Mouse (Mus musculus): Measurements from ENCODE around the gene Klhl2. TPM values are rescaled to one million over a fixed set of nuclear protein-coding genes. Genes with fewer than 3 reads are reported as not detected.

Klhl2 gene
- polyA plus RNA-seq, 1 experiment from 2014 or later = 5.6 TPM

DNA sequence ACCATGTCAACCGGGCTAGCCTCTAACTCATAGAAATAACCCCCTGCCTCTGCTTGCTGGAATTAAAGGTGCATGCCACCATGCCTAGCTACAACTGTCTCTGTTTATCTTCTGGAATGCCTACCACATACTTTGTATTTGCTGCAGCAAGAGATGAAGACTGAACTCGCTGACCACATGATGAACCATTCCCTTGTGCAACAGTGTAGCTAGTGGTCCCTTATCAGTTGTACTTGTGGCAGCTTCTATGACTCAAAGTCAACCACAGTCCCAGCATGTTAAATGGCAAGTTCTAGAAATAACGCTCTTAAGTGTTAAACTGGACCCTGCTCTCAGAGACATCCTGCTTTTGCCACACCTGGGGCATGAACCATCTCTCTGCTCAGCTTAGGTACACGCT is 28.9 kb downstream of the Klhl2 start:
- H3K27ac ChIP-seq (ENCODE audit: low read length) = no peak overlapping the region
- H3K27me3 ChIP-seq (replicated peaks; ENCODE audit: control insufficient read depth, insufficient read depth, low read length) = no peaks in the 10 kb centered on the region
- no peak overlapping the region for H3K4me2 ChIP-seq (ENCODE audit: low read depth, low read length)
- no peaks in the 10 kb centered on the region for H3K36me3 ChIP-seq (ENCODE audit: control insufficient read depth, insufficient read depth, low read length)
- 85% methylated on average over 4 of the region's 4 CpGs for WGBS
- no peaks in the 10 kb centered on the region for H3K9me3 ChIP-seq (ENCODE audit: control insufficient read depth, low read length)
- no peaks in the 10 kb centered on the region for H3K4me1 ChIP-seq (ENCODE audit: control insufficient read depth, insufficient read depth, low read length)
- H3K9ac ChIP-seq (ENCODE audit: low read depth, low read length) = no peak overlapping the region
- 0 out of 2 replicates have a peak, but pooled peaks have one; percentile 18 for ATAC-seq
- H3K4me3 ChIP-seq (ENCODE audit: low read length) = no peak overlapping the region

DNA sequence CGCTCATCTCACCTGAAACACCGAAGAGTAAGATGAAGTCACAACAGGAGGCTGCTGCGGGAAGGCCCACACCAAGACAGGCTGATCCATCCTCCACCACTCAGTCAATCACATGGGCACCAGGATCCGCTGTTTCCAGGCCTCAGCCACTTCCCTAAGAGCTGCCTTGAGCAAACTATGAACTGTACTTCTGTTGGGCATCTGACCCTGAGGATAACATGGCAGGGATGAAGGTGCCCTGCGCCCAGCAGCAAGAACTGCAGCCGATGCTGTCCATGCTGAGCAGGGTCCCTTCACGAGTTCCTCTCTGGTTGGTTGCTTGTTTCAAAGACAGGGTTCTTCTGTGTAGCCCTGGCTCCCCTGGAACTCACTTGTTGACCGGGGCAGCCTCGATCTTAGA is 38.0 kb downstream of the Klhl2 start:
- 95% methylated on average over 9 of the region's 9 CpGs for WGBS
- no peaks in the 10 kb centered on the region for H3K36me3 ChIP-seq (ENCODE audit: control insufficient read depth, insufficient read depth, low read length)
- H3K4me3 ChIP-seq (ENCODE audit: low read length) = no peak overlapping the region
- H3K9me3 ChIP-seq (ENCODE audit: control insufficient read depth, low read length) = no peaks in the 10 kb centered on the region
- no peaks in the 10 kb centered on the region for H3K4me1 ChIP-seq (ENCODE audit: control insufficient read depth, insufficient read depth, low read length)
- no peak for ATAC-seq
- H3K27ac ChIP-seq (ENCODE audit: low read length) = no peak overlapping the region
- H3K27me3 ChIP-seq (replicated peaks; ENCODE audit: control insufficient read depth, insufficient read depth, low read length) = no peaks in the 10 kb centered on the region
- no peak overlapping the region for H3K4me2 ChIP-seq (ENCODE audit: low read depth, low read length)
- no peak overlapping the region for H3K9ac ChIP-seq (ENCODE audit: low read depth, low read length)

DNA sequence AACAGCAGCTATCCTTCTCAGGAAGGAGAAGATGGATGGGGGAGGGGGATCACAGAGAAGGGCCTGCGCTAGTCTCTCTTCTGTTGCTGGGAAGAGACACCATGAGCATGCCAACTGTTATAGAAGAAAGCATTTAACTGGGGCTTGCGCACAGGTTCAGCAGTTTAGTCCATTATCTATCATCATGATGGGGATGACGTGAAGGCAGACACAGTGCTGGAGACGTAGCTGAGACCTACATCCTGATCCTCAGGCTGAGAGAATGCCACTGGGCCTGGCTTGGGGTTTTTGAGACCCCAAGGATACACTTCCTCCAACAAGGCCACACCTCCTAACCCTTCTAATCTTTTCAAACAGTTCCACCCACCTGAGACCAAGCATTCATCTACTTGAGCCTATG is 38.7 kb downstream of the Klhl2 start:
- no peak for ATAC-seq
- 92% methylated on average over 4 of the region's 4 CpGs for WGBS
- no peaks in the 10 kb centered on the region for H3K4me1 ChIP-seq (ENCODE audit: control insufficient read depth, insufficient read depth, low read length)
- no peaks in the 10 kb centered on the region for H3K27me3 ChIP-seq (replicated peaks; ENCODE audit: control insufficient read depth, insufficient read depth, low read length)
- H3K36me3 ChIP-seq (ENCODE audit: control insufficient read depth, insufficient read depth, low read length) = no peaks in the 10 kb centered on the region
- H3K27ac ChIP-seq (ENCODE audit: low read length) = no peak overlapping the region
- no peak overlapping the region for H3K4me3 ChIP-seq (ENCODE audit: low read length)
- H3K4me2 ChIP-seq (ENCODE audit: low read depth, low read length) = no peak overlapping the region
- H3K9ac ChIP-seq (ENCODE audit: low read depth, low read length) = no peak overlapping the region
- no peaks in the 10 kb centered on the region for H3K9me3 ChIP-seq (ENCODE audit: control insufficient read depth, low read length)

DNA sequence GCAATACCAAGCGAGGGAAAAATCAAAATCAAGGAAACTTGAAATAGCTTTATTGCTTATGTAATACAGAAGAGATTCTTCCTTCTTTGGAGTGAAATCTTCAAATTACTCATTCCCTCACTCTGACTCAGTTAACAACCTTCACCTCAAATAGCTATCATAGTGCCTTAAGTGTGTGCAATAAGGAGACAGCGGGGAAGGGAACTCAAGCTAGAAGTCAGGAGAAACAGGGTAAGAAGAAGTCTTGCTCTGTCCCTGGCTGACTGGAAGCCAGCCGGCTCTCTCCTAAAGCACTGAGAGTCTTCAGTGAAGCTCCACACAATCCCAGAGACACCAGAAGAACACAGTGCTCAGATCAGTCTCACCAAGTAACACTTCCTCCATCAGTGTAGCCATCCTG is 43.3 kb downstream of the Klhl2 start:
- no peak overlapping the region for H3K4me3 ChIP-seq (ENCODE audit: low read length)
- no peak overlapping the region for H3K27ac ChIP-seq (ENCODE audit: low read length)
- no peak for ATAC-seq
- H3K9ac ChIP-seq (ENCODE audit: low read depth, low read length) = no peak overlapping the region
- no peaks in the 10 kb centered on the region for H3K4me1 ChIP-seq (ENCODE audit: control insufficient read depth, insufficient read depth, low read length)
- 79% methylated on average over 3 of the region's 3 CpGs for WGBS
- no peaks in the 10 kb centered on the region for H3K9me3 ChIP-seq (ENCODE audit: control insufficient read depth, low read length)
- H3K27me3 ChIP-seq (replicated peaks; ENCODE audit: control insufficient read depth, insufficient read depth, low read length) = no peaks in the 10 kb centered on the region
- H3K4me2 ChIP-seq (ENCODE audit: low read depth, low read length) = no peak overlapping the region
- H3K36me3 ChIP-seq (ENCODE audit: control insufficient read depth, insufficient read depth, low read length) = no peaks in the 10 kb centered on the region

DNA sequence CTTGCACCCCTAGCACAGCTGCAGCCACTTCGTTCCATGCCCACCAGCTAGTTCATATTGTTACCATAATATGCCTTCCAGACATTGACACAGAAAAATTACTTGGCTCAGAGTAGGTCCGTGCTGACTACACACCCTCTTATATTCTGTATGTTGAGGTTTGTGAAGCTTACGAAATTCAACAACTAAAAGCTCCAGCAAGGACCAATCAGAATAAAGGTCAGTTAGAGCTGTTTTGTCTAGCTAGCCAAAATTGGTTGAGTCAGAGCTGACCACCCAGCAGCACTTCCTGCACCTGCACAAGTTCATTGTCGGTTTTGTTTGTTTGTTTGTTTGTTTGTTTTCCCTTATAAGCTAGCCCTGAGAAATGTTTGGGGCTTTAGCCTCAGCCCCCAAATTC is 44.8 kb downstream of the Klhl2 start:
- whole genome bisulfite sequencing = 79% methylated on average over 4 of the region's 4 CpGs
- Histone ChIP-seq H3K9ac (ENCODE audit: low read depth, low read length) (no peak overlapping the region), H3K4me2 (ENCODE audit: low read depth, low read length) (no peak overlapping the region), H3K36me3 (ENCODE audit: control insufficient read depth, insufficient read depth, low read length) (no peaks in the 10 kb centered on the region), H3K27me3 (replicated peaks; ENCODE audit: control insufficient read depth, insufficient read depth, low read length) (no peaks in the 10 kb centered on the region), H3K9me3 (ENCODE audit: control insufficient read depth, low read length) (no peaks in the 10 kb centered on the region), H3K4me3 (ENCODE audit: low read length) (no peak overlapping the region), H3K4me1 (ENCODE audit: control insufficient read depth, insufficient read depth, low read length) (no peaks in the 10 kb centered on the region), H3K27ac (ENCODE audit: low read length) (no peak overlapping the region)
- ATAC-seq = no peak

DNA sequence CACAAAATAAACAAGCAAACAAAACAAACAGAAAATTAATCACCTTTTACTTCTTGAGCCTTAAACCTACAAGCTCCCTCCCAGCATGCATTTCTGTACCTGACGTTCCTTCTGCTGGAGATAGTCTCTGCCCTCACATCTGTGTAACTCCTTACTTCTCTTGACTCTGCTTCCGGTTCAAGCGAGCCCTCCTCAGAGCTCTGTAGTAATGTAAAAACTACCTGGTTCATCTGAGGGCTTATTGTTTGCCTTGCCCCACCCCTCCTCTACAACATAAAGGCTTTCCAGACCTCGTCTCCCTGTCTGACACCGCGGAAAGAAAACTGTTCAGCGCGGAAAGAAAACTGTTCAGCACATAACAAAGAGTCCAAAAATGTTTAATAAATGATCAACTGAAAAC is 50.5 kb downstream of the Klhl2 start:
- ATAC-seq = no peak
- no peak overlapping the region for H3K9ac ChIP-seq (ENCODE audit: low read depth, low read length)
- 70% methylated on average over 8 of the region's 8 CpGs for WGBS
- no peaks in the 10 kb centered on the region for H3K36me3 ChIP-seq (ENCODE audit: control insufficient read depth, insufficient read depth, low read length)
- H3K27ac ChIP-seq (ENCODE audit: low read length) = no peak overlapping the region
- H3K27me3 ChIP-seq (replicated peaks; ENCODE audit: control insufficient read depth, insufficient read depth, low read length) = no peaks in the 10 kb centered on the region
- no peaks in the 10 kb centered on the region for H3K4me1 ChIP-seq (ENCODE audit: control insufficient read depth, insufficient read depth, low read length)
- no peak overlapping the region for H3K4me2 ChIP-seq (ENCODE audit: low read depth, low read length)
- H3K4me3 ChIP-seq (ENCODE audit: low read length) = no peak overlapping the region
- no peaks in the 10 kb centered on the region for H3K9me3 ChIP-seq (ENCODE audit: control insufficient read depth, low read length)

DNA sequence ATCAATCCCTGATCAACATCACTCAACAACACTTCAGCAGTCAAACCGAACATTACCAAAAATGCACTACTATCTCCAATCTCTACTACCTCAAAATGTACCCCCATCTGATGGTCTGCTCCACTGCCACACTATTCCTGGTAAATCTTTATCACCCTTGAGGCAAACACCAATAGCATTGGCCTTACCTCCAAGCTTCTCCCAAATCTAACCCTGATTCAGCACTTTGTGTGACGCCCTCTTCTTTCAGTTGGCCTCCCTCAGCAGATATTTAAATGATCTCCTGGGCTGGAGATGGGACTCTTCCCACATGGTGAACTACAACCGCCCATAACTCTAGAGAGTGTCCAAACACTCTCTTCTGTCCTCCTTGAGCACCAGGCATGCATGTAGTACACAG is 51.3 kb downstream of the Klhl2 start:
- no peak overlapping the region for H3K4me3 ChIP-seq (ENCODE audit: low read length)
- H3K4me2 ChIP-seq (ENCODE audit: low read depth, low read length) = no peak overlapping the region
- no peak overlapping the region for H3K9ac ChIP-seq (ENCODE audit: low read depth, low read length)
- no peak for ATAC-seq
- H3K9me3 ChIP-seq (ENCODE audit: control insufficient read depth, low read length) = no peaks in the 10 kb centered on the region
- H3K27me3 ChIP-seq (replicated peaks; ENCODE audit: control insufficient read depth, insufficient read depth, low read length) = no peaks in the 10 kb centered on the region
- H3K4me1 ChIP-seq (ENCODE audit: control insufficient read depth, insufficient read depth, low read length) = no peaks in the 10 kb centered on the region
- no peaks in the 10 kb centered on the region for H3K36me3 ChIP-seq (ENCODE audit: control insufficient read depth, insufficient read depth, low read length)
- whole genome bisulfite sequencing = 85% methylated on average over 3 of the region's 3 CpGs
- H3K27ac ChIP-seq (ENCODE audit: low read length) = no peak overlapping the region

DNA sequence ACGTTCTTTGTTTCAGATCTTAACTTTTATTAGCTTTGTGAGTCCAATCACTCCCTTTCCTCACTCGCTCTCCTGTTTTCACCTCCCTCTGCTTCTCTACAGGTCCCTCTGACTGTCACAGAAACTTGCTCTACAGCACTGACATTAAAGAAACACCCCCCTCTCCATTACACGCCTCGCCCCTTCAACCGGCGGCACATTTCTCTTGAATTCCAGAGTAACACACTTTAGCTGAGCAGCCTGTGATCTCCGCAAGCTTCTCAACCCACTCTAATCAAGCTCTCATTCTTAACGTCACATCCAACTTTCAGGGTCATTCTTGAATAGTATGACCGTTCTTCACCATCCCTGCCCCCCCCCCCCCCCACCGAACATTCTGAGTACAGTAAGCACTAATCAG is 52.1 kb downstream of the Klhl2 start:
- Histone ChIP-seq H3K36me3 (ENCODE audit: control insufficient read depth, insufficient read depth, low read length) (no peaks in the 10 kb centered on the region), H3K27ac (ENCODE audit: low read length) (no peak overlapping the region), H3K9ac (ENCODE audit: low read depth, low read length) (no peak overlapping the region), H3K9me3 (ENCODE audit: control insufficient read depth, low read length) (no peaks in the 10 kb centered on the region), H3K4me3 (ENCODE audit: low read length) (no peak overlapping the region), H3K27me3 (replicated peaks; ENCODE audit: control insufficient read depth, insufficient read depth, low read length) (no peaks in the 10 kb centered on the region), H3K4me2 (ENCODE audit: low read depth, low read length) (no peak overlapping the region), H3K4me1 (ENCODE audit: control insufficient read depth, insufficient read depth, low read length) (no peaks in the 10 kb centered on the region)
- no peak for ATAC-seq
- 84% methylated on average over 10 of the region's 10 CpGs for WGBS

DNA sequence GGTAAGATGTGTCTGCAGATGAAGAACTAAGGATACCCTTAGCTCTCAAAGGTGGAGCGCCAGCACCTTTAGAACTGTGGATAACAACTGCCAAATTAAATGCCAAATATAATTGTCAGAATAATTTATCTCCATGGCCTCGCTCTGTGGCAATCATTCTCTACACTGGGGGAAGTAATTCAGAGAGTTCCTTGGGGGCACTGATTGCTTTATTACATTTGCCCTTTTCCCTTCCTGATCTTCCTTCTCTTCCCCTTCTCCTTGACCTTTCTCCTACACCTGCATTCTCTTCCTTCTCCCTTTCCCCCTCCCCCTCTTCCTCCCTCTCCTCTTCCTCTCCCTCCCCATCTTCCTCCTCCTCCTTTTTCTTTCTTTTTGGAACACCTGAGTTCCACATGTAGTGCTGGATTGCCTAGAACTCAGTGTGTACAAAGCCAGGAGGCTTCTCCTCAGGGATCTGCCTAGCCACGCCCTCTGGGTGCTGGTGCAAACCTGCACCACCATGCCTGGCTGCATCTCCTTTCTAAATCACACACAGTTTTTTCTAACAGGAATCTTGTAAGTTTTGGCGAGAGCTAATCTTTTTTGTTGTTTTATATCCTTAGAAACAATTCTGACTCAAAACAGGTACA is 58.5 kb downstream of the Klhl2 start:
- Histone ChIP-seq H3K9ac (ENCODE audit: low read depth, low read length) (no peak overlapping the region), H3K27me3 (replicated peaks; ENCODE audit: control insufficient read depth, insufficient read depth, low read length) (no peaks in the 10 kb centered on the region), H3K9me3 (ENCODE audit: control insufficient read depth, low read length) (no peaks in the 10 kb centered on the region), H3K4me3 (ENCODE audit: low read length) (no peak overlapping the region), H3K4me1 (ENCODE audit: control insufficient read depth, insufficient read depth, low read length) (peaks cover 10% of the 10 kb centered on the region; the same call in 1 of the 2 replicates), H3K36me3 (ENCODE audit: control insufficient read depth, insufficient read depth, low read length) (no peaks in the 10 kb centered on the region), H3K27ac (ENCODE audit: low read length) (peak overlapping the region; percentile 14), H3K4me2 (ENCODE audit: low read depth, low read length) (no peak overlapping the region)
- peak; percentile 70 for ATAC-seq
- WGBS = 63% methylated on average over 4 of the region's 4 CpGs

DNA sequence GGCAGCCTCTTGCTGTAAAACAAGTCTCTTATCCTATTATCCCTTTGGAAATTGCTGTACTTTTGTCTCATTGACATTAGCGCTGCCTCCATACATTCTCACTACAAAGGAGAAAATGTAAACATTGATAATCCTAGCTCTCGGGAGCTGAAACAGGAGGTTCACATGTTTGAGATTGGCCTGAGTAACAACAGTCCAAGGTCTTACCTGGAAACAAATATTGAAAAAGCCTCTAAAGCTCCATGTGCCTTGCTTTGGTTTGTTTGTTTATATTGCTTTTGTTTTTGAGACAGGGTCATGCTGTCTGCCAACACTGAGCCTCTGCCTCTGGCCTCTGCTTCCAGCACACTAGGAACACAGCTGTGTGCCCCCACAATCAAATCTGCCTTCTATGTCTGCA is 59.4 kb downstream of the Klhl2 start:
- H3K27me3 ChIP-seq (replicated peaks; ENCODE audit: control insufficient read depth, insufficient read depth, low read length) = no peaks in the 10 kb centered on the region
- H3K4me2 ChIP-seq (ENCODE audit: low read depth, low read length) = no peak overlapping the region
- H3K4me1 ChIP-seq (ENCODE audit: control insufficient read depth, insufficient read depth, low read length) = peaks cover 10% of the 10 kb centered on the region; the same call in 1 of the 2 replicates
- H3K36me3 ChIP-seq (ENCODE audit: control insufficient read depth, insufficient read depth, low read length) = no peaks in the 10 kb centered on the region
- WGBS = 31% methylated on average over 2 of the region's 2 CpGs
- no peaks in the 10 kb centered on the region for H3K9me3 ChIP-seq (ENCODE audit: control insufficient read depth, low read length)
- no peak overlapping the region for H3K4me3 ChIP-seq (ENCODE audit: low read length)
- no peak overlapping the region for H3K9ac ChIP-seq (ENCODE audit: low read depth, low read length)
- H3K27ac ChIP-seq (ENCODE audit: low read length) = peak overlapping the region; percentile 14; the same call in 1 of the 2 replicates
- peak; percentile 71 for ATAC-seq

All from intestine, embryonic 16.5 days (tissue).